Mouse (Mus musculus): ENCODE measurements at regions not wholly inside any gene's neighbourhood (a gene's known extent, or its start where the extent isn't known, plus 50 kb on each side); places are given as distances from the start of the nearest gene placed in this dataset.

- peak; percentile 12 for DNase-seq (ENCODE audit: low read depth)
These were observed 142.8 kb upstream of the Jade1 start for GRCm38 (mm10) chr3:41412698-41413097.

GRCm38 (mm10) chr3:41408821-41409737 is 146.5 kb upstream of the Jade1 start:
- peak; percentile 43 for DNase-seq (ENCODE audit: low read depth)

GRCm38 (mm10) chr3:41408423-41408820 is 147.1 kb upstream of the Jade1 start:
- peak; percentile 72 for DNase-seq (ENCODE audit: low read depth)

GRCm38 (mm10) chr3:41407988-41408387 is 147.5 kb upstream of the Jade1 start:
- no peak for DNase-seq (ENCODE audit: low read depth)

- no peak for DNase-seq (ENCODE audit: low read depth)
These were observed 148.0 kb upstream of the Jade1 start for GRCm38 (mm10) chr3:41407520-41407919.

- no peak for DNase-seq (ENCODE audit: low read depth)
These were observed 153.7 kb upstream of the Jade1 start for GRCm38 (mm10) chr3:41401881-41402280.

- DNase-seq (ENCODE audit: low read depth): peak; percentile 53
These were observed 165.7 kb upstream of the Jade1 start for GRCm38 (mm10) chr3:41389868-41390267.

- no peak for DNase-seq (ENCODE audit: low read depth)
These were observed 167.9 kb upstream of the Jade1 start for GRCm38 (mm10) chr3:41387469-41388212.

GRCm38 (mm10) chr3:41386299-41386698 is 169.2 kb upstream of the Jade1 start:
- no peak for DNase-seq (ENCODE audit: low read depth)

GRCm38 (mm10) chr3:41384410-41384809 is 171.1 kb upstream of the Jade1 start:
- DNase-seq (ENCODE audit: low read depth): peak; percentile 78

- no peak for DNase-seq (ENCODE audit: low read depth)
These were observed 177.0 kb upstream of the Jade1 start for GRCm38 (mm10) chr3:41378576-41378975.

GRCm38 (mm10) chr3:41377826-41378406 is 177.6 kb upstream of the Jade1 start:
- DNase-seq (ENCODE audit: low read depth): no peak

GRCm38 (mm10) chr3:41376848-41377582 is 178.5 kb upstream of the Jade1 start:
- peak; percentile 46 for DNase-seq (ENCODE audit: low read depth)

GRCm38 (mm10) chr3:41375230-41375930 is 180.2 kb upstream of the Jade1 start:
- peak; percentile 57 for DNase-seq (ENCODE audit: low read depth)

GRCm38 (mm10) chr3:41373198-41373597 is 182.3 kb upstream of the Jade1 start:
- DNase-seq (ENCODE audit: low read depth): no peak

- no peak for DNase-seq (ENCODE audit: low read depth)
These were observed 187.0 kb upstream of the Jade1 start for GRCm38 (mm10) chr3:41368351-41369101.

GRCm38 (mm10) chr3:41366764-41367163 is 188.8 kb upstream of the Jade1 start:
- peak; percentile 31 for DNase-seq (ENCODE audit: low read depth)

- DNase-seq (ENCODE audit: low read depth): peak; percentile 77
These were observed 189.3 kb upstream of the Jade1 start for GRCm38 (mm10) chr3:41366264-41366663.

GRCm38 (mm10) chr3:41365145-41365830 is 190.2 kb upstream of the Jade1 start:
- DNase-seq (ENCODE audit: low read depth): peak; percentile 99

- no peak for DNase-seq (ENCODE audit: low read depth)
These were observed 191.6 kb upstream of the Jade1 start for GRCm38 (mm10) chr3:41363947-41364346.
